Mouse (Mus musculus) adrenal gland, adult 8-10 months (tissue): ENCODE measurements around the gene Prpf4b. TPM values are rescaled to one million over a fixed set of nuclear protein-coding genes. Genes with fewer than 3 reads are reported as not detected.
"Not testable (repeated sequence)": the region's sequence is repeated elsewhere in the genome, so short reads cannot be mapped to it uniquely, and the experiment has no call there.

ENCODE experiments used
- DNase-seq: peaks from one replicate; pipeline ENCODE4 v3.0.0; 2022
- total RNA-seq, 4 experiments: library from RNA; stranded (reverse); gene quantifications; 2 replicates each; pipeline ENCODE4 v1.2.4; 2022

Gene Prpf4b
- total RNA-seq, 4 experiments from 2014 or later = 76.6 to 118 (median 85.6) TPM

DNA sequence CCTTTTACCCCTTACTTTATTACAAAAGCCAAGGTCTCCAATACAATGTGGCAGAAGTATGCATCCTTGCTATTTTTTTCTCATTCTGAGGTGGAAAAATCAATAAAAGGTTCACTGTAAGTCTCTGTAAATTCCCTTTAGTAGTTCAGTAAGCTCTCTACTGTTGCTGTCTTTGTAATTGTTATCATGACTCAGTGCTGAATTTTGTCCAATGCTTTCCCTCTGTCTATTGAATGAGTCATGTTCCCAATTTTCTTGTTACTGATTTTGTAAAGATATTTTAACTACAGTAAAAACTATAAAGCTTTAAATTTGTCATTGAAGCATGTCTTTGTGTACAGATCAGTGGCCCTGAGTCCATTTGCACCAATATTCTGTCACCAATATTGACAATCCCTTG, 67.3 kb downstream of the Prpf4b start:
- no peak for DNase-seq

DNA sequence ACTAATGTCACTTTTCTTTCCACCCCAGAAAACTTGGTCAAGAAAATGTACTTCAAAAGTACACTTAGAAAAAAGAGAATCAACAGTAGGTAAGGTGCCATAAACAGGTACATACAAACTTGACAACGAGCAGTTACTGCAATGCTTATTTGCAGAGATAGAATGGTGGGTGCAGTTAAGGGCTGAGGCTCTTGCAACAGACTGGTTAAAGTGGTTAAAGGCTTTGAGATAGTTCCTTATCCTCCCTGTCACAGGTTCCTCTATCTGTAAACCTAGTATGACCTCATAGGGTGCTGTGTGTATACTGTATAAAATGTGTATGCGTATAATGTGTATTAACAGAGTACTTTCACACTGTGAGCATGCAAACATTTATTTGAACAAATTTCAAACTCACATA, 76.3 kb downstream of the Prpf4b start:
- not testable (repeated sequence) for DNase-seq

Other genes with a start within 250 kb of the Prpf4b start
- gene Pxdc1, start 221.8 kb upstream of the Prpf4b start, total RNA-seq = 1 to 10 TPM; 3.9 to 6.9 (median 5.4) TPM
- gene Fam50b, start 140.5 kb upstream of the Prpf4b start, total RNA-seq = not detected
- gene Fam217a, start 49.0 kb downstream of the Prpf4b start, total RNA-seq = 1 to 10 TPM; 1.3 to 2.6 (median 1.7) TPM
- not detected for gene 4933417A18Rik, start 49.1 kb downstream of the Prpf4b start, total RNA-seq
- 1 to 10 TPM; 1.6 to 4.7 (median 2.5) TPM for gene Eci3, start 88.5 kb downstream of the Prpf4b start, total RNA-seq
- 100 to 1,000 TPM; 103 to 129 (median 113) TPM for gene Eci2, start 151.8 kb downstream of the Prpf4b start, total RNA-seq